In genomic region chr2:26585713-26586112, GRCm38 (mm10) we compare ENCODE assay signal across 9 mouse cellular contexts. TPM values are rescaled to one million over a fixed set of nuclear protein-coding genes. Genes with fewer than 3 reads are reported as not detected.
DNase-seq lines count a peak whose midpoint lies in the region; TF ChIP-seq lines count a peak whose summit lies in the region.
"Had no signal": no experiment of that assay in that cellular context is flagged by ENCODE, and none has a peak within 500 bp of the region (broad histone marks: within the 10 kb centered on the region; RNA-seq: fewer than 3 reads in every experiment).

No protein-coding gene starts in this region.

- intact Hi-C loops in heart, postnatal 14 days (cut with DNase I) = no loop called here

- no peak for TF ChIP-seq CTCF in brain, embryonic 14.5 days (IDR thresholded peaks at IDR 0.05; ENCODE audit: borderline replicate concordance, extremely low read depth, insufficient read depth, insufficient read length)

- peak; percentile 65 to 66 for DNase-seq in heart, adult 18-20 months
- no peak for DNase-seq in heart, postnatal 14 days
- peak; percentile 12 for DNase-seq in brain, embryonic 14.5 days (ENCODE audit: low read depth)
- DNase-seq in heart, postnatal 4 days = peak; percentile 44
- peak; percentile 60 for DNase-seq in lung, postnatal 10 days
- DNase-seq in adrenal gland, postnatal 4 days (ENCODE audit: low spot score in 2 of 2) = no peak
- DNase-seq in urinary bladder, postnatal 36 days (ENCODE audit: low spot score in 2 of 2) = no peak
- DNase-seq in kidney, adult 11 months = no peak

- no peak for TF ChIP-seq POLR2A in brain, embryonic 14.5 days (IDR thresholded peaks at IDR 0.05; ENCODE audit: borderline replicate concordance, extremely low read depth, insufficient read depth, insufficient read length, poor library complexity, severe bottlenecking)

RNA-seq across cellular contexts. Expression of gene Gm20532, which starts 0.7 kb away (rescaled TPM):
- total RNA-seq in heart, adult 18-20 months (2021) = not detected
- total RNA-seq in heart, postnatal 14 days (2021) = not detected
- polyA plus RNA-seq in brain, embryonic 14.5 days (2012; rRNA removed) = not detected in 2 replicates
- total RNA-seq in heart, postnatal 4 days (2021) = not detected
- not detected for total RNA-seq in adrenal gland, postnatal 4 days (2021)
- polyA plus RNA-seq: frontal cortex, adult 2 months had no signal

RNA-seq across cellular contexts. Expression of gene Egfl7, which starts 5.9 kb away (rescaled TPM):
- 10 to 100 TPM; 94.2 to 94.8 TPM for total RNA-seq in heart, adult 18-20 months (2021)
- 100 to 1,000 TPM; 224 to 237 TPM for total RNA-seq in heart, postnatal 14 days (2021)
- polyA plus RNA-seq in brain, embryonic 14.5 days (2012; rRNA removed) = 139 and 192 TPM in 2 replicates
- 100 to 1,000 TPM; 317 to 343 TPM for total RNA-seq in heart, postnatal 4 days (2021)
- total RNA-seq in adrenal gland, postnatal 4 days (2021) = 100 to 1,000 TPM; 265 to 295 TPM

RNA-seq across cellular contexts. Expression of gene Agpat2, which starts 18.5 kb away (rescaled TPM):
- 10 to 100 TPM; 53.9 to 88.6 TPM for total RNA-seq in heart, adult 18-20 months (2021)
- total RNA-seq in heart, postnatal 14 days (2021) = 10 to 100 TPM; 47.8 to 51.8 TPM
- 5.5 and 6.1 TPM in 2 replicates for polyA plus RNA-seq in brain, embryonic 14.5 days (2012; rRNA removed)
- total RNA-seq in heart, postnatal 4 days (2021) = 10 to 100 TPM; 23.9 to 25.4 TPM
- total RNA-seq in adrenal gland, postnatal 4 days (2021) = 100 to 1,000 TPM; 121 to 156 TPM

RNA-seq across cellular contexts. Expression of gene Fam69b, which starts 42.5 kb away (rescaled TPM):
- total RNA-seq in heart, adult 18-20 months (2021) = 10 to 100 TPM; 22.0 to 22.2 TPM
- 10 to 100 TPM; 15.4 to 17.0 TPM for total RNA-seq in heart, postnatal 14 days (2021)
- 119 and 133 TPM in 2 replicates for polyA plus RNA-seq in brain, embryonic 14.5 days (2012; rRNA removed)
- total RNA-seq in heart, postnatal 4 days (2021) = 1 to 10 TPM; 6.1 to 7.0 TPM
- total RNA-seq in adrenal gland, postnatal 4 days (2021) = 10 to 100 TPM; 11.1 to 11.4 TPM

Comparison
In these comparisons a context has a peak if more than half of its experiments do, and no peak if none do; other contexts are left out.
1. DNase-seq: peak in heart, adult 18-20 months (2 of 2), brain, embryonic 14.5 days (single experiment), heart, postnatal 4 days (single experiment) and lung, postnatal 10 days (single experiment); none in heart, postnatal 14 days (0 of 2), adrenal gland, postnatal 4 days (0 of 2), urinary bladder, postnatal 36 days (0 of 2) and kidney, adult 11 months (single experiment).